Mouse (Mus musculus): Measurements from ENCODE around the gene Tert.

DNA sequence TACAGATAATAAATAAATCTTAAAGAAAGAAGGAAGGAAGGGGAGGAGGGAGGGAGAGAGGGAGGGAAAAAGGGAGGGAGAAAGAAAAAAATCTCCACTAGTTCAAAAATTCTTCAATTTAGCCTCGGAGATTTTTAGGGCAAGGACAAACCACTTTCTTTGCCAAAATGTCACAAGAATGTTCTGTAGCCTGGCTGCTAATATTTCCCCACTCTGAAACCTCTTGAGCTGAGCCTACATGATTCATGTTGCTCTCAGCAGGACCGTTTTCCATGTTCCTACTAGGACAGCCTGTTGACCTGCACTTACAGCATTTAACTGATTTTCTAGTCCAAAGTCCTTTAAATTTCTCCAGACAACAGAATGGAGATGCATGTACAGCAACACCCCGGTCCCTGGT is 28.3 kb downstream of the Tert start:
- TF ChIP-seq GATA1 (IDR thresholded peaks at IDR 0.05; ENCODE audit: low read length) (no peak), TAL1 (IDR thresholded peaks at IDR 0.05; ENCODE audit: low read length) (no peak)

Measured in erythroblast, embryonic 14.5 days (primary cell).